Mouse (Mus musculus) left cerebral cortex, postnatal 10 days (tissue): ENCODE measurements around the gene Hoxa3. TPM values are rescaled to one million over a fixed set of nuclear protein-coding genes. Genes with fewer than 3 reads are reported as not detected.

Experiments
- DNase-seq, 2 experiments: peaks; one replicate each; pipeline ENCODE4 v3.0.0; 2021 to 2022; ENCODE audit warnings: low spot score in 2 of 2, mixed read lengths in 1 of 2; ENCODE audit errors: extremely low spot score in 1 of 2
- intact Hi-C: fragments of 180-260 bp; cut with DNase I; formaldehyde crosslinking; loops from one replicate; pipeline ENCODE4 v1.15.1; 2025
- microRNA-seq: library from miRNA; unstranded; fragments of <30 nt; microRNA quantifications from one replicate; pipeline ENCODE4 v1.2.0, GENCODE M21; 2022
- total RNA-seq, 2 experiments: library from RNA; stranded (reverse); gene quantifications; 2 replicates each; pipeline ENCODE4 v1.2.3; 2021

Hoxa3 gene
- total RNA-seq, 2 experiments from 2014 or later: not detected

GRCm38 (mm10) chr6:52156551-52157200, 56.5 kb downstream of the Hoxa3 start:
- intact Hi-C loops: loop anchor here (5.0 kb wide), 1 partner anchor 156 kb away; the partner anchor contains the start of gene Evx1
- no peak for DNase-seq

- intact Hi-C loops: loop anchor here (5.0 kb wide), 1 partner anchor 157 kb away; the partner anchor contains the start of gene Evx1
Measured at GRCm38 (mm10) chr6:52155471-52155870, 57.7 kb downstream of the Hoxa3 start.

GRCm38 (mm10) chr6:52154044-52154443, 59.1 kb downstream of the Hoxa3 start:
- no peak for DNase-seq
- intact Hi-C loops: loop anchor here (5.0 kb wide), 1 partner anchor 147 kb away; no protein-coding TSS in a partner anchor

More at GRCm38 (mm10) chr6:52155471-52155870, 57.7 kb downstream of the Hoxa3 start:
- no peak for DNase-seq

- no peak for DNase-seq
- intact Hi-C loops: loop anchor here (5.0 kb wide), 1 partner anchor 146 kb away; no protein-coding TSS in a partner anchor
Measured at GRCm38 (mm10) chr6:52153270-52153669, 59.9 kb downstream of the Hoxa3 start.

GRCm38 (mm10) chr6:52152226-52153193, 60.6 kb downstream of the Hoxa3 start:
- intact Hi-C loops: loop anchor here (5.0 kb wide), 1 partner anchor 145 kb away; no protein-coding TSS in a partner anchor
- DNase-seq: no peak

GRCm38 (mm10) chr6:52151571-52151970, 61.6 kb downstream of the Hoxa3 start:
- intact Hi-C loops: loop anchor here (5.0 kb wide), 1 partner anchor 144 kb away; no protein-coding TSS in a partner anchor
- no peak for DNase-seq

GRCm38 (mm10) chr6:52150401-52150966, 62.7 kb downstream of the Hoxa3 start:
- no peak for DNase-seq
- intact Hi-C loops: loop anchor here (5.0 kb wide), 1 partner anchor 143 kb away; no protein-coding TSS in a partner anchor

- intact Hi-C loops: no loop called here
- DNase-seq: no peak
Measured at GRCm38 (mm10) chr6:52139115-52139514, 74.0 kb downstream of the Hoxa3 start.

- intact Hi-C loops: no loop called here
- no peak for DNase-seq
Measured at GRCm38 (mm10) chr6:52138576-52138975, 74.6 kb downstream of the Hoxa3 start.

GRCm38 (mm10) chr6:52137841-52138535, 75.1 kb downstream of the Hoxa3 start:
- intact Hi-C loops: no loop called here

GRCm38 (mm10) chr6:52123673-52124072, 89.5 kb downstream of the Hoxa3 start:
- intact Hi-C loops: no loop called here
- DNase-seq: no peak

More at GRCm38 (mm10) chr6:52137841-52138535, 75.1 kb downstream of the Hoxa3 start:
- no peak for DNase-seq

- no peak for DNase-seq
- intact Hi-C loops: no loop called here
Measured at GRCm38 (mm10) chr6:52121173-52121572, 92.0 kb downstream of the Hoxa3 start.

Small RNA genes lying within 50 kb of the gene (microRNA-seq; reads per million reads assigned to microRNA genes)
- 2.3 reads per million for gene Mir196b

Other genes with a start within 250 kb of the Hoxa3 start
- 1 to 10 TPM; 6.4 to 7.7 TPM for gene Skap2, start 200.8 kb downstream of the Hoxa3 start, total RNA-seq
- not detected for gene Hoxa1, start 55.0 kb downstream of the Hoxa3 start, total RNA-seq
- not detected for gene Hoxa2, start 48.5 kb downstream of the Hoxa3 start, total RNA-seq
- not detected for gene 5730596B20Rik, start 35.8 kb downstream of the Hoxa3 start, total RNA-seq
- gene Hoxa4, start 21.6 kb downstream of the Hoxa3 start, total RNA-seq: not detected
- gene Hoxa5, start 8.7 kb downstream of the Hoxa3 start, total RNA-seq: not detected
- gene Hoxa6, start 4.6 kb downstream of the Hoxa3 start, total RNA-seq: not detected
- not detected for gene Gm28308, start within 50 bp of the Hoxa3 start, total RNA-seq
- not detected for gene Hoxa7, start 8.5 kb upstream of the Hoxa3 start, total RNA-seq
- not detected for gene Hoxa9, start 17.8 kb upstream of the Hoxa3 start, total RNA-seq
- gene Hoxa10, start 27.5 kb upstream of the Hoxa3 start, total RNA-seq: not detected
- gene Hoxa11, start 32.5 kb upstream of the Hoxa3 start, total RNA-seq: not detected
- not detected for gene Hoxa13, start 47.5 kb upstream of the Hoxa3 start, total RNA-seq
- not detected for gene Evx1, start 100.2 kb upstream of the Hoxa3 start, total RNA-seq